Mouse (Mus musculus): ENCODE measurements around the gene Irf4. TPM values are rescaled to one million over a fixed set of nuclear protein-coding genes. Genes with fewer than 3 reads are reported as not detected.

Gene Irf4
- 0.50 and 0.55 TPM in 2 replicates for polyA plus RNA-seq (2012; rRNA removed)

GRCm38 (mm10) chr13:30749021-30749556 is at the start of gene Irf4:
TSS of gene Irf4 (plus strand) at chr13:30749226.

Other genes with a start within 250 kb of the Irf4 start
- gene Uqcrfs1, start 203.9 kb upstream of the Irf4 start, polyA plus RNA-seq (2012; rRNA removed) = 132 and 242 TPM in 2 replicates
- 10.1 and 10.4 TPM in 2 replicates for gene Dusp22, start 89.2 kb upstream of the Irf4 start, polyA plus RNA-seq (2012; rRNA removed)
- gene Hus1b, start 198.5 kb downstream of the Irf4 start, polyA plus RNA-seq (2012; rRNA removed) = 0.23 and 0.31 TPM in 2 replicates
- 8.9 and 10.5 TPM in 2 replicates for gene Exoc2, start 224.9 kb downstream of the Irf4 start, polyA plus RNA-seq (2012; rRNA removed)
- gene Gm5447, start 225.0 kb downstream of the Irf4 start, polyA plus RNA-seq (2012; rRNA removed) = not detected in 2 replicates

Measured in ovary, adult 2 months (tissue).